Mouse (Mus musculus): ENCODE measurements at regions not wholly inside any gene's neighbourhood (a gene's known extent, or its start where the extent isn't known, plus 50 kb on each side); places are given as distances from the start of the nearest gene placed in this dataset.

DNA sequence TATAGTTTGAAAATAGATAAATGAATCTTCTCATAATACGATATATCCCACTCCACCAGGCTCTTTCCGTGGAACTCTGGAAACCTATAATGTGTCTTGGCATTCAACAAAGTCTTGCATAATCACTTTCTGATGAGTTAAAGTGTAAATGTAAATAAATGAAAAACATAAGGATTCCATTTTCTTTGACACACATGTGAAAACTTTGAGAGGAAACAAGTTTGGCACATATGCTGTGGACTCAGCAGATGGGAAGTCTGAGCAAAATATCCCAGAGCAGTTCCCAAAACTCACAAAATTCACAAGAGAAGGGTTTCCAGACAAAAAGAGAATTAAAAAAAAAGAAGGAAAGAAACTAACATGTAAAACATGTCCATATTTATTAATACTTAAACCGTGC, 645.3 kb upstream of the Adamts5 start:
- TF ChIP-seq POLR2A (IDR thresholded peaks at IDR 0.05; ENCODE audit: extremely low read depth, insufficient read depth, low read length) = no peak
- TF ChIP-seq CTCF (IDR thresholded peaks at IDR 0.05; ENCODE audit: low read depth, low read length) = no peak

Measured in liver, adult 2 months (tissue).